ENCODE assay signal across 31 mouse cellular contexts in genomic region chr11:105141115-105141514, GRCm38 (mm10). TPM values are rescaled to one million over a fixed set of nuclear protein-coding genes. Genes with fewer than 3 reads are reported as not detected.
"Had no signal": no experiment of that assay in that cellular context is flagged by ENCODE, and none has a peak within 500 bp of the region (broad histone marks: within the 10 kb centered on the region; RNA-seq: fewer than 3 reads in every experiment).

No protein-coding gene starts in this region.

- H3K9ac ChIP-seq: heart, embryonic 13.5 days; heart, embryonic 15.5 days; hindbrain, embryonic 13.5 days; hindbrain, embryonic 15.5 days; limb, embryonic 13.5 days; limb, embryonic 15.5 days; liver, embryonic 14.5 days had no signal

- H3K27me3 ChIP-seq: heart, embryonic 13.5 days; heart, embryonic 15.5 days; hindbrain, embryonic 13.5 days; hindbrain, embryonic 15.5 days; limb, embryonic 13.5 days; limb, embryonic 15.5 days had no signal

- H3K4me2 ChIP-seq: heart, embryonic 11.5 days; heart, embryonic 13.5 days; heart, embryonic 15.5 days; hindbrain, embryonic 13.5 days; hindbrain, embryonic 15.5 days; limb, embryonic 13.5 days; limb, embryonic 15.5 days; liver, embryonic 11.5 days had no signal

- DNase-seq: gastrocnemius, postnatal 14 days; gastrocnemius, postnatal 36 days; heart, adult 11 months; heart, adult 2 months; heart, postnatal 14 days; heart, postnatal 36 days; kidney, adult 18-20 months; kidney, adult 8-10 months; kidney, postnatal 25 days; layer of hippocampus, adult 9-11 months; layer of hippocampus, postnatal 36 days; left cerebral cortex, postnatal 4 days; lung, adult 18-20 months had no signal

- H3K4me1 ChIP-seq: heart, embryonic 13.5 days; heart, embryonic 15.5 days; hindbrain, embryonic 13.5 days; hindbrain, embryonic 15.5 days; limb, embryonic 13.5 days; limb, embryonic 15.5 days had no signal

- H3K9me3 ChIP-seq: heart, embryonic 13.5 days; heart, embryonic 15.5 days; hindbrain, embryonic 13.5 days; hindbrain, embryonic 15.5 days; limb, embryonic 13.5 days; limb, embryonic 15.5 days had no signal

- ATAC-seq: hindbrain, postnatal 0 days; intestine, embryonic 16.5 days had no signal

- H3K27ac ChIP-seq: heart, adult 2 months; heart, embryonic 13.5 days; heart, embryonic 15.5 days; hindbrain, embryonic 13.5 days; hindbrain, embryonic 15.5 days; hindbrain, postnatal 0 days; limb, embryonic 13.5 days; limb, embryonic 15.5 days; liver, embryonic 14.5 days had no signal

- H3K4me3 ChIP-seq: heart, adult 2 months; heart, embryonic 13.5 days; heart, embryonic 15.5 days; hindbrain, embryonic 13.5 days; hindbrain, embryonic 15.5 days; limb, embryonic 13.5 days; limb, embryonic 15.5 days had no signal

RNA-seq across cellular contexts. Expression of gene Gm10842, which starts 5.6 kb away (rescaled TPM):
- polyA plus RNA-seq: frontal cortex, adult 2 months; gonadal fat pad, adult 2 months; heart, adult 2 months; heart, embryonic 11.5 days; heart, embryonic 13.5 days; heart, embryonic 15.5 days; heart, postnatal 0 days; hindbrain, embryonic 11.5 days; hindbrain, embryonic 13.5 days; hindbrain, embryonic 15.5 days; hindbrain, postnatal 0 days; intestine, embryonic 14.5 days; intestine, embryonic 16.5 days; large intestine, adult 2 months; limb, embryonic 11.5 days; limb, embryonic 13.5 days; limb, embryonic 15.5 days; liver, embryonic 11.5 days; liver, embryonic 14.5 days had no signal
